Mouse (Mus musculus) urinary bladder, postnatal 10 days (tissue): ENCODE measurements around the gene Olfr725.

Experiments
- DNase-seq: peaks from one replicate; pipeline ENCODE4 v3.0.0; 2022; ENCODE audit warnings: low spot score

Gene Olfr725

DNA sequence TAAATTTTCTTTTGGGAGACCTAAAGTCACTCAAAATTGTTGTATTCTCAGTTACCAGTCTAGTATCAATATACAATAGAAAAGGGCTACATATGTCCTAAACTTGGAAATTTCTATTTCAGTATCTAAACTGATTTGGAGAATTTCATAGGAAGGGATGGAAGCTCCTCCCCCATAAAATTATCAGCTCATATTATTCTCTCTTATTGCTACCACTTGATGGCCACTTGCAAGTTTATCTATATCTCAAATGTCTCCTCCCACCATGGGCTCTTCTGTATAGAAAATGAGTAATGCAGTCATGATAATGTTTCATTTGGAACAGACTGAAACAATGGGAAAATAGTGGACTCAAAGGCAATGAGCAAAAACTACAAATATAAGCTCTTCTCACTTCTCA lies at the start of gene Olfr725:
Olfr725 (minus strand) TSS at position 101 of the 400 bp plus-strand sequence.
- DNase-seq = no peak

DNA sequence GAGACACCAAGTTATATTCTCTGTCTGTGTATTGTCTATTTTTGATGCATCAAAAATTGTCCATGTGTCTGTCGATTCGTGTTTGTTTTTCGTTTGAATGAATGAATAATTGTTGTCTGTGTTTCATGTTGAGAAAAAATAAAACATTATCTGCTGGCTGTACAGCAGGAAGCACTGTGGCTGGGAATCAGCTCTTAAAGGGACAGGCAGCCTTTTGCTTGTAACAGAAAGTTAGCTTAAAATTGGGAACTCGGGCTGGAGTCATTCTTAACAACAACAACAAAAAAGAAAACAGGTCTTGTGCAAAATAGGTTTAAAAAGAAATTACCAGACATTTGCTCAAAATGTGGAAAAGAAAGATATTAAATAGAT lies 22.5 kb upstream of the Olfr725 start:
- no peak for DNase-seq

DNA sequence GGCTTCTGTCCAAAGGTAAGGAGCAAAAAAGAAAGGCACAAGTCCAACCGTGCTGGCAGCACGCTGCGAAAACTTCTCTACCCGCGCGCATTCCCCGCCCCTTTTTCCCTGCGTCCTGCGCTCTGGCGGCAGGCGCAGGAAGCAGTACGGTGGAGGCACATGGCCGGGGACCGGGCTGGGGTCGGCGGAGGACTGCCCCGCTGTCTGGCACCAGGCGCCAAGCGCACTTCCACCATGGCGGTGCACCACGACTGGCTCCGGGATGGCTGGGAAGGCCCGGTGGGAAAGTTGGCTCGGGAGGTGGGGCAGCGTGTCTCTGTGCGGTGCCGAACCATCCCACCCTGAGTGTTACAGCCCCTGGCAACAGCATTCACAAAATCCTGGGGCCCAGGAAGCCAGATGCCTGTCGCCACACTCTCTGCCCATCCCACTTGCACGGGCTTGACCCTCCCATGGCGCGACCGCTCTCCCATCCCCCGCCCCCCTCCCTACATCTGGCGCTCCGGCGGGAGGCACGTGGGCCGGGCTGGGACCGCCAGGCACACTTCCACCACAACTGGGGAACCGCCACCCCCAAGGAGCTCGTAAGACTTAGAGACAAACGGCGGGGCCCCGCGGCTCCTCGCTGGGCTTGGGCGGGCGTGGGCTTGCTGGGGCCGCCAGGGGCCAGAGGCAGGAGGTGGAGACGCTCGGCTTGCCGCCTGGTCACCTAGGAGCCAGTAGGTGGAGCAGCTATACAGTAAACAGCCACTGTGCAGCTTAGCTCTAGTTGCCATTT lies 22.0 kb upstream of the Olfr725 start:
- DNase-seq = no peak

DNA sequence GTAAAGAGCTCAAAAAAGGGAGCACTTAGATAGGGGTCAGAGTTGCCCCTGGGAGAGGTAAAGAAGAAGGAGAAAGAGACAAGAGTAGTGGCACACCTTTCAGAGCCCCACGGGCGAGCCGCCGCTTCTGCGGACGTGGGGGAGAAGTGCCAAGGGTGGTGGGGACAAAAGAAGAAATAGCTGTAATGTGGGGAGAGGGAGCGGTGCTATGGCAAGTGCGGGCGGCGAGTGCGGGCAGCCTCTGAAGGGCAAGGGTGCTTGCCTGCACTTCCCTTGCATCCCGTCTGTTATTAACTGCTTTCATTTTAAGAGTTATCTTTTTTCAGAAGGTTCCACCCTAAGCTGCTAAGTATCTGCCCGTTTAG lies 21.4 kb upstream of the Olfr725 start:
- DNase-seq = no peak

DNA sequence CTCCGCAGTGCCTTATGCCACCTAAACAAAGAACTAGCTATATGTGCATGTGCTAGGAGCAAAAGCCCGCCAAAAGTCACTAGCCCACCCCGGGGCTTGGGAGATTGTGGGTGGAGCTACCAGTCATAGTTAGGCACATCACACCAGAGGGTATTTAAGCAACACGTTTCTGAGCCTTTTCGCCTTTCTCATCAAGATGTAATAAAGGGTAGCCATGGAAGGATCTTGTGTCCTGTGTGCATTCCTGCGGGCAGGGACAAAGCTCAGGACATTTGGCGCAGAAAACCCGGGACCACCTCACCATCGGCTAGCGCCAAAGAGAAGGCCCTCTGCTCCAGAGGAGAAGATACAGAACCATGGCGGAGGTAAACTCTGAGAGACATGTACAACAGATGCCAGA lies 21.0 kb upstream of the Olfr725 start:
- no peak for DNase-seq

DNA sequence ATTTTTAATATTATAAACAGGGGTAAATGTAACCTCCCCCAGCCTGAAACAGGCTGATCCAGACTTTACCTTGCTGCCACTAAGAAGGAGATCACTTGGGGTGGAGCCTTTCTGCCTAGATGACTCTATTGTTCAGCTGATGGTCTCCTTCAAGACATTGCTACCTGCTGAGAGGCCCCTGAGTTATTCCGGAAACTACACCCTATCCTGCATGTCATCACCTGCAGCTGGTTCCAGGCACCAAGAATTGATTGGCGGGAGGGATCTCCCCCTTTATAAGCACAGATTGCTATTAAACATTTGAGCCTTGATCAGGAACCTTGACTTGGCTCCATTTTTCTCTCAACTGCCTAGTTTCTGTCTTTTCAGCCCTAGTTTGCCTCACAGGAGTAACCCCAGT lies 8.1 kb downstream of the Olfr725 start:
- no peak for DNase-seq

DNA sequence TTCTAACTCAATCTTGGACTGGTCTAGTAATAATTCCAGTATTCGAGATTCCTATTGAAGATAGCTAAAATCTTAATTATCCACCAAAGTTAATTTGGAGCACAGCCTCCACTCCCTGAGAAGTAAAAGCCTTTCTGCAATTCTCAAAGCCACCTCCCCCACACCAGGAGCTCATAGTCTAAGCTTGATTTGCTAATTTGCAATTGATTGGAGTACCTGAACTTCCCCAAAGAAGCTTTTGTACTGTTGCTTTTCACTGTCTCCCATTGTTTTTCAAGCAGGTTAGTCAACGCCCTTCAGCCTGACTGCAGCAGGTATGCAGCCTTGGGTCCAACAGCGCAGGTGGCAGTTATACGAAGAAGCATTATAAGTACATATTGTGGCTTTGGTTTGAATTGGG lies 8.8 kb downstream of the Olfr725 start:
- DNase-seq = no peak

DNA sequence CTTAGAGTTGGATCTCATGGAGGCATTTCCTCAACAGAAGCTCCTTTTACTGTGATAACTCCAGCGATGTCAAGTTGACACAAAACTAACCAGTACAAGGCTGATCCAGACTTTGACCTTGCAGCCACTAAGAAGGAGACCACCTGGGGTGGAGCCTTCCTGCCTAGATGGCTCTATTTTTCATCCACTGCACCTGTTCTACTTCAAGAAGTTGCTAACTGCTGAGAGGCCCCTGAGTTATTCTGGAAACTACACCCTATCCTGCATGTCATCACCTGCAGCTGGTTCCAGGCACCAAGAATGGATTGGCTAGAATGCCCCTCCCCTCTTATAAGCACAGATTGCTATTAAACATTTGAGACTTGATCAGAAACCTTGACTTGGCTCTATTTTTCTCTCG lies 13.8 kb downstream of the Olfr725 start:
- DNase-seq = no peak
